Mouse (Mus musculus) C2C12 (cell line): ENCODE measurements around the gene Ccl3.

Experiments
- CTCF ChIP-seq: IDR thresholded peaks from one replicate; pipeline ENCODE4 v1.5.1; 2011; ENCODE audit not compliant: control insufficient read depth, insufficient read depth, insufficient read length
- USF1 ChIP-seq: IDR thresholded peaks from one replicate; pipeline ENCODE4 v1.6.1; 2011; ENCODE audit warnings: low read depth, mild to moderate bottlenecking, control low read depth, moderate library complexity

DNA sequence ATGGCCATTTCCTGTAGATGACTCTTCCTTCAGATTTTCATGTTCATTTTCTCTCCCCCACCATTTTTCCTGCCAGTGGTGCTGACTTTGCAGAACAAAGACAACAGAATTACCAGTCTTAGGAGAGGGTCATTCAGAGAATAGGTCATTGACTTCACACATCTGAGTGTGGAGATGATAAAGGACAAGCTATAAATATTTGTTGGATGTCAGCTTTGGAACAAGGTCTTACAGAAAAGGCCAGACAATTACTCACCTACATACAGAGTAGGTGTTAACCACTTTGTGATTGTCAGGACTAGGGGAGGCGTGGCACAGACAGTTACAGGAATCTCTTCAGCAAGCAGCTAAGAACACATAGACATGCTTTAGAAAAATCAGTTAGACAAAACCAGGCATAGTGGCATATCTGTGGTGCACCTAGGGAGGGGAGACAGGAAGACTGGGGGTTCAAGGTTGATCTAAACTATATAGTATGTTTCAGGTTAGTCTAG is 12.4 kb downstream of the Ccl3 start:
- no peak for TF ChIP-seq CTCF
- no peak for TF ChIP-seq USF1
